Mouse (Mus musculus): Measurements from ENCODE around the gene Csmd2. TPM values are rescaled to one million over a fixed set of nuclear protein-coding genes. Genes with fewer than 3 reads are reported as not detected.
"Not testable (repeated sequence)": the region's sequence is repeated elsewhere in the genome, so short reads cannot be mapped to it uniquely, and the experiment has no call there.

Gene Csmd2
- polyA plus RNA-seq, 1 experiment, result 0.28 TPM

- no peak for DNase-seq (ENCODE audit: low read depth)
Measured at GRCm38 (mm10) chr4:128489521-128490100, 502.0 kb downstream of the Csmd2 start.

GRCm38 (mm10) chr4:128492055-128492454 lies 504.4 kb downstream of the Csmd2 start:
- DNase-seq (ENCODE audit: low read depth), result no peak

DNA sequence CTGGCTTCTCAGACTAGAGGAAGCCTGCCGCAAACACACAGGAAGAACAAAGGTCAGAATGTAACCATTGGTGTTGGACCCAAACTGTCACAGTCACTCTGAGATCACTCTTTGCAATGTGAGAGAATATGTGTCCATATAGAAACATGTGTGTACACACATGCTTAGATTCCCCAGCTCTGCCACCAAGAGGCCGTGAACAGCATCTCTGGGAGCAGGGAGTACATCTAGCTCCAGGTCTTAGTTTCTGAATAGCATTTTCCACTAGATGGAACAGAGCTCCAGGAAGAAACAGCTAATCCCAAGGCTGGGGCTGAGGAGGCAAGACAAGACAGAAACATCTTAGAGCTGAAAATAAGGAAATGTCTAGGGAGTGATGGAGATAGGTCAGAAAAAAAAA lies 512.3 kb downstream of the Csmd2 start:
- no peak for DNase-seq (ENCODE audit: low read depth)

- DNase-seq (ENCODE audit: low read depth), result no peak
Measured at GRCm38 (mm10) chr4:128506878-128507277, 519.2 kb downstream of the Csmd2 start.

DNA sequence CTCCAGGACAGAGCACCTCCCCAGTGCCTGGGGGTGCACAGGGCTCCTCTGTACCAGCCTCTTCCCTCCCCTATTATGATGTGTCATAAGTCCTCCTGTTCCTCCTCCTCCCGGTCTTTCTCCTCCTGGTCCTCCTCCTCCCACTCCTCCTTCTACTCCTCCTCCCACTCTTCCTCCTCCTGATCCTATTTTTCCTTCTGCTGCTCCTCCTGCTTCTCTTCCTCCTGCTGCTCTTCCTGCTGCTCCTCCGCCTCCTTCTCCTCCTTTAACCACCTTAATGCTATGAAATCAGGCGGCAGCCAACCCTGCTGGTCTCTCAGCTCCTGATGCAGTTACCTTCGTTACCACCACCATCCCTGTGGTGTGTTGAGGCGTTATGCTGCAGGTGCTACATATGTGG lies 522.2 kb downstream of the Csmd2 start:
- DNase-seq (ENCODE audit: low read depth), result no peak

DNA sequence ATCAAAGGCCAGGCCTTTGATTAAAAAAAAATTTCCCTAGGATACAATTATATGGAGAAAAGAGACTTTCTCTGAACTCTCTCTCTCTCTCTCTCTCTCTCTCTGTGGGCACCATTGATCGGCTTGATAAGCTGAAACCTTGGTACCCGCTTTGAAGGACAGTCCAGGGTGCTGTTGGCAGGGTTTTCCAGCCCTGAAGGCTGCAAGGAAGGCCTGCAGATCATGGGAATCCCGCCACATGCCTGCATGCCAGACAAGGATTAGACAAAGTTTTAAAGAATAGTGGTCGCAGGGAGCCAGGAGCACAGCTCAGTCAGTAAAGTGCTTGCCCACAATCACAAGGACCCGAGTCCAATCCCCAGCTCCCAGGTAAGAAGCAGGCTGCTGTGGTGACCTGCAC lies 526.8 kb downstream of the Csmd2 start:
- DNase-seq (ENCODE audit: low read depth), result no peak

GRCm38 (mm10) chr4:128521276-128521675 lies 533.6 kb downstream of the Csmd2 start:
- DNase-seq (ENCODE audit: low read depth), result no peak

DNA sequence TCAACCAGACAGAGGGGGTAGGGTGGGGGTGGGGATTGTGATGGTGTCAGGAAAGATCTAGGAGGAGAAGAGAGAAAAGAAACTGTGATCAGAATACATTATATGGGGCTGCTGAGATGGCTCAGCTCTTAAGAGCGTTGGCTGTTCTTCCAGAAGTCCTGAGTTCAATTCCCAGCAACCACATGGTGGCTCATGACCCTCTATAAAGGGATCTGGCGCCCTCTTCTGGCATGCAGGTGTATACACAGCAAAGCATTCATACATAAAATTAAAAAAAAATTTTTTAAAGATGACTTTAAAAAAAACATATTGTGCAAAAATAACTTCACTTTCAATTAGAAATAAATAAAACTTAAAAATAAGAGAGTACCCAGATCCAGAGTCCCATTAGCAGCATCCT lies 555.7 kb downstream of the Csmd2 start:
- DNase-seq (ENCODE audit: low read depth), result no peak

DNA sequence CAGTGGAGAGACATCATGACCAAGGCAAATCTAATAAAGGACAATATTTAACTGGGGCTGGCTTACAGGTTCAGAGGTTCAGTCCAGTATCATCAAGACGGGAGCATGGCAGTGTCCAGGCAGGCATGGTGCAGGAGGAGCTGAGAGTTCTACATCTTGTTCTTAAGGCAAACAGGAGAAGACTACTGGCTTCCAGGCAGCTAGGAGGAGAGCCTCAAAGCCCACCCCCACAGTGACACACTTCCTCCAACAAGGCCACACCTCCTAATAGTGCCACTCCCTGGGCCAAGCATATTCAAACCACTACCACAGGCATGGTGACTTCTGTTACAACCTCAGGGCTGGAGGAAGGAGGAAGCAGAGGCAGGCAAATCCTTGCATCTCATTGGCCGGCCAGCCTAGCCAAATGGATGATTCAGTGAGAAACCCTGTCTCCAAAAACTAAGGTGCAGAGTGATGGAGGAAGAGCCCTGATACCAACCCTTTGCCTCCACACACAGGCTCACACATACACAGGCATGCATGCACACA lies 556.4 kb downstream of the Csmd2 start:
- DNase-seq (ENCODE audit: low read depth), result not testable (repeated sequence)

DNA sequence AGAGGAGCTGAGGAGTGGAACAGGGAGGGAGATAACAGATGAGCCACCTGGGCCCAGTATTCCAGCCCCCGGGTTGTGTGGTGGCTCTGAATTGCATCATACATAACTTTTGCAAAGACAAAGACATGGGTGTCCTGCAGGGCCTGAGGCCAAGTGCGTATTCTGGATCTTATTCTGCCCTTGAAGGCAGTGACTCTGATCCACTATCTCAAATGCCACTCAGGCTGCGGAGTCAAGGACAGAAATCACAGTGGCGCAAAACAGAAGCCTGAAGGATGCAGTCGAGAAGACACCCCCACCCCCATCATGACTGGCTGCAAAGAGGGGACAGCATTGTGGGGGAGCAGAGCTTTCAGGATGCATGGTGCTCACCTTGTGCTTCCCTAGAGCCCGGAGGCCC lies 563.1 kb downstream of the Csmd2 start:
- DNase-seq (ENCODE audit: low read depth), result no peak

- DNase-seq (ENCODE audit: low read depth), result no peak
Measured at GRCm38 (mm10) chr4:128554198-128554597, 566.5 kb downstream of the Csmd2 start.

GRCm38 (mm10) chr4:128560327-128560726 lies 572.7 kb downstream of the Csmd2 start:
- DNase-seq (ENCODE audit: low read depth), result no peak

GRCm38 (mm10) chr4:128575811-128576210 lies 588.2 kb downstream of the Csmd2 start:
- DNase-seq (ENCODE audit: low read depth), result peak; percentile 13

DNA sequence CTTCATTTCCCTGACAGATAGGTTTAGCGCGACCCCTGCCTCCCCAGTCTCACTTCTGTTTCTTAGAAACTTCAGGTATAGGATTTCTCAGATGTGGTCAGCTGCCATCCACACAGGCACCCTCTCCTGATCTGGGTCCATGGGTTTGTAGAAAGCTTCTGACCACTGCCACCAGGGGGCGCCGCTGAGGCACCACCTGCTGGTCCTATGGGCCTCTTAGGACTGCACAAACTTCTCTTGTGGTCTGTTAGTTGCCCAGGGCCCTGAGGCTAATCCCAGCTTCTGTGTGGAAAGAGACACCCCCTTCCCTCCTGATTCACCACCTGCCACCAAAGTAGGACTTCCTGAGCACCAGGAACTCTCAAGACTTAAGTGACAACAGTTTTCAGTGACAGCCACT lies 591.5 kb downstream of the Csmd2 start:
- DNase-seq (ENCODE audit: low read depth), result no peak

GRCm38 (mm10) chr4:128593286-128593685 lies 605.6 kb downstream of the Csmd2 start:
- no peak for DNase-seq (ENCODE audit: low read depth)

DNA sequence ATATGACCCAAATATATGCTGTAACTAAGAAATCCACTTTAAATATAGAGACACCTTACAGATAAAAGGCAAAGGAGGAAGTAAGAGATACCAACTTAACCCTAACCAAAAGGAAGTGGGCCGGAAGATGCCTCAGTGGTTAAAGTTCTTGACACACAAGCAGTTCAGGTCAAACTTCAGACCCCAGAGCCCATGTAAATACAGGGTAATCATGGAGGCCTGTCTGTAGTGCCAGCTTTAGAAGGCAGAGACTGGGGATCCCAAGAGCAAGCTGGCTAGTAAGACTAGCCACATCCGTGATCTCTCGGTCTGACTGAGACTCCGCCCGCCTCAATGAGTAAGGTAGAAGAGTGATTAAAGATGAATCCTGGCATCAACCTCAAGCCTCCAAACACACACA lies 606.4 kb downstream of the Csmd2 start:
- no peak for DNase-seq (ENCODE audit: low read depth)

GRCm38 (mm10) chr4:128597801-128598560 lies 610.3 kb downstream of the Csmd2 start:
- DNase-seq (ENCODE audit: low read depth), result no peak

GRCm38 (mm10) chr4:128606586-128606985 lies 618.9 kb downstream of the Csmd2 start:
- no peak for DNase-seq (ENCODE audit: low read depth)

DNA sequence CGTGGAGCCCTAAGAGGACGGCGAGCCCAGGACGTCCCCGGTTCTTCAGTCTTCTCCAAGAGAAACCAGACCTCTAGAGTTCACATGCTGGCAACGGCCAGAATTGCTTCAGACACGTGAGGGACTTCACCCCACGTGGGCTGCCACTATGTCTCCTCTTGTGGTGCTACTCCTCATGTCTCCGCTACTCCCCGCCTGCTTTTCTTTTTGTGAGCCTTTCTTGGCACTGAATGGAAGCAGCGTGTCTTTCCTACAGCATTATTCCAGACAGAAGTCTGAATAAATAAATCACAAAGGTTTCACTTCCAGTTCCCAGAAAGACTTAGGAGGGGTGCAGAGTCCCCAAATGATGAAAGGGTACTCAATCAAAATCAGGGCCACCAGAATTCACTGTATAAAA lies 620.0 kb downstream of the Csmd2 start:
- no peak for DNase-seq (ENCODE audit: low read depth)

GRCm38 (mm10) chr4:128609276-128609924 lies 621.7 kb downstream of the Csmd2 start:
- DNase-seq (ENCODE audit: low read depth), result no peak

- DNase-seq (ENCODE audit: low read depth), result peak; percentile 79
Measured at GRCm38 (mm10) chr4:128609925-128610402, 622.3 kb downstream of the Csmd2 start, which contains the start of gene Zscan20. Zscan20 (minus strand) TSS chr4:128610098.

- no peak for DNase-seq (ENCODE audit: low read depth)
Measured at GRCm38 (mm10) chr4:128610706-128611105, 623.0 kb downstream of the Csmd2 start.

DNA sequence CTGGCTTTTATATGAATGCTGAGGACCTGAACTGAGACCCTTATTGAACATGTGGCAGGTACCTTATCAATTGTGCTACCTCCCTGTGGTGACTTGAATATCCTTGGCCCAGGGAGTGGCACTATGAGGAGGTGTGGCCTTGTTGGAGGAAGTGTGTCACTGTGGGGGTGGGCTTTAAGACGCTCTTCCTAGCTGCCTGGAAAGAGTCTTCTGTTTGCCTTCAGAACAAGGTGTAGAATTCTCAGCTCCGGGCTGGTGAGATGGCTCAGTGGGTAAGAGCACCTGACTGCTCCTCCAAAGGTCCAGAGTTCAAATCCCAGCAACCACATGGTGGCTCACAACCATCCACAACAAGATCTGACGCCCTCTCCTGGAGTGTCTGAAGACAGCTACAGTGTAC lies 624.1 kb downstream of the Csmd2 start:
- not testable (repeated sequence) for DNase-seq (ENCODE audit: low read depth)

Data from gonadal fat pad, adult 2 months (tissue).